Mouse (Mus musculus): ENCODE data around the gene Tra2a. TPM values are rescaled to one million over a fixed set of nuclear protein-coding genes. Genes with fewer than 3 reads are reported as not detected.

Tra2a gene
- total and polyA plus RNA-seq, 3 experiments: 55.4 to 120 (median 103) TPM

GRCm38 (mm10) chr6:49227184-49227735 is 36.6 kb downstream of the Tra2a start (continued):
- no peak for TF ChIP-seq JUND (conservative IDR thresholded peaks at IDR 0.05; ENCODE audit: low read depth, low read length)
- no peak for TF ChIP-seq GABPA (IDR thresholded peaks at IDR 0.05; ENCODE audit: insufficient replicate concordance, low read depth, low read length)
- TF ChIP-seq ETS1 (conservative IDR thresholded peaks at IDR 0.05; ENCODE audit: low read depth, low read length): no peak
- 0 out of 2 replicates have a peak, but pooled peaks have one; percentile 24 for TF ChIP-seq MXI1 (IDR thresholded peaks at IDR 0.05; ENCODE audit: low read depth, low read length)
- peak; percentile 47; the same call in 1 of the 2 replicates for TF ChIP-seq ELF1 (IDR thresholded peaks at IDR 0.05; ENCODE audit: low read depth, low read length)
- no peak for TF ChIP-seq ZC3H11A (IDR thresholded peaks at IDR 0.05; ENCODE audit: low read depth, low read length)
- TF ChIP-seq MAZ (IDR thresholded peaks at IDR 0.05; ENCODE audit: low read depth, low read length): no peak
- no peak for TF ChIP-seq MEF2A (IDR thresholded peaks at IDR 0.05; ENCODE audit: borderline replicate concordance, low read depth, low read length)
- no peak for TF ChIP-seq PAX5 (IDR thresholded peaks at IDR 0.05; ENCODE audit: low read length)
- no peak for TF ChIP-seq JUN (IDR thresholded peaks at IDR 0.05; ENCODE audit: insufficient read depth, low read depth, low read length)
- no peak; the same call in 1 of the 2 replicates for TF ChIP-seq RCOR1 (conservative IDR thresholded peaks at IDR 0.05; ENCODE audit: low read depth, low read length)

DNA sequence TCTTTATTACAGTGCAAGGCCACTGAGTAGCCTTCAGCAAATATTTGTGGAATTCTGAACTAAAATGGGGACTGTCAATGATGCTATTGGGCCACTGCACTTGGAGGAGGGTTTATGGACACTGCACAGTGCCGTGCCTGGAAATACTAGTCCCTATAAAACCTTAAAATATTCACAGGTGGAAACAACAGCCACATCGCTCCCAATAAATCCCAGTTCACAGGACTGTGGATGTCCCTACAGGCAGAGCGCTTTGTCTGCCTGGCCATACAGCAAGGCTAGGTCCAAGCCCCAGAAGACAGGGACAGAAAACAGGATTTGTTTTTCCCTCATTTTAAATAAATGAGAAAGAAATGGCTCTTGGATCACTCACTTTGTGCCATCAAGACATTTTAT is 38.1 kb downstream of the Tra2a start:
- no peak for DNase-seq (ENCODE audit: extremely low read depth)
- in situ Hi-C loops (cut with MboI; ENCODE audit: low pct_ligation_motif_present, low pct_unique_long_range_greater_than_20kb, low sequenced_read_pairs): no loop called here
- Histone ChIP-seq H3K9ac (ENCODE audit: insufficient read depth, low read depth) (no peak overlapping the region), H3K4me2 (ENCODE audit: insufficient read depth, low read depth, poor library complexity, severe bottlenecking) (no peak overlapping the region), H3K27me3 (replicated peaks) (peaks cover 2% of the 10 kb centered on the region), H3K9me3 (replicated peaks; ENCODE audit: low read length) (no peaks in the 10 kb centered on the region), H3K4me1 (ENCODE audit: control insufficient read depth in 1 of 2, insufficient read depth in 2 of 2) (no peaks in the 10 kb centered on the region), H3K4me3 (replicated peaks in 1 of 3; ENCODE audit: low read depth in 2 of 3, low read length in 2 of 3, poor library complexity in 1 of 3) (no peak overlapping the region), H3K36me3 (replicated peaks in 1 of 2; ENCODE audit: control insufficient read depth in 1 of 2, insufficient read depth in 1 of 2, low read length in 1 of 2) (no peaks in the 10 kb centered on the region), H3K27ac (ENCODE audit: insufficient read depth, low read depth) (no peak overlapping the region), H3K79me2 (replicated peaks; ENCODE audit: control insufficient read depth, extremely low read depth, insufficient read depth, poor library complexity, severe bottlenecking) (no peaks in the 10 kb centered on the region)
- no peak for TF ChIP-seq CTCF (conservative IDR thresholded peaks at IDR 0.05 in 1 of 2, IDR thresholded peaks at IDR 0.05 in 1 of 2; ENCODE audit: low read depth in 2 of 2, low read length in 2 of 2)
- no peak for TF ChIP-seq POLR2AphosphoS2 (IDR thresholded peaks at IDR 0.05; ENCODE audit: low read depth, low read length)
- TF ChIP-seq MEF2A (IDR thresholded peaks at IDR 0.05; ENCODE audit: borderline replicate concordance, low read depth, low read length): no peak
- no peak for TF ChIP-seq ZC3H11A (IDR thresholded peaks at IDR 0.05; ENCODE audit: low read depth, low read length)
- TF ChIP-seq PAX5 (IDR thresholded peaks at IDR 0.05; ENCODE audit: low read length): no peak
- TF ChIP-seq IRF4 (IDR thresholded peaks at IDR 0.05; ENCODE audit: low read depth, low read length): no peak
- TF ChIP-seq POLR2A (IDR thresholded peaks at IDR 0.05; ENCODE audit: low read depth, low read length): no peak
- TF ChIP-seq MAX (IDR thresholded peaks at IDR 0.05; ENCODE audit: low read length): no peak
- TF ChIP-seq ZNF384 (IDR thresholded peaks at IDR 0.05; ENCODE audit: low read depth, low read length): no peak
- TF ChIP-seq ZKSCAN1 (IDR thresholded peaks at IDR 0.05; ENCODE audit: borderline replicate concordance, low read depth, low read length): no peak
- no peak for TF ChIP-seq TCF12 (IDR thresholded peaks at IDR 0.05; ENCODE audit: low read depth, low read length)
- TF ChIP-seq MAZ (IDR thresholded peaks at IDR 0.05; ENCODE audit: low read depth, low read length): no peak
- TF ChIP-seq KAT2A (IDR thresholded peaks at IDR 0.05; ENCODE audit: insufficient replicate concordance, low read length): no peak
- dilution Hi-C loops (cut with MboI; ENCODE audit: extremely low pct_ligation_motif_present, extremely low pct_unique_long_range_greater_than_20kb, low sequenced_read_pairs): no loop called here
